Mouse (Mus musculus) CH12.LX (cell line): ENCODE measurements around the gene Gna12.

ENCODE experiments used
- CTCF ChIP-seq, 2 experiments: IDR thresholded peaks in 1 of 2; conservative IDR thresholded peaks in 1 of 2; 2 replicates each; pipeline ENCODE4 v1.5.1; 2011 to 2012; ENCODE audit warnings: low read depth in 2 of 2, low read length in 2 of 2, improper control_type of control experiment in 1 of 2, inconsistent platforms in 1 of 2, mild to moderate bottlenecking in 1 of 2, moderate library complexity in 1 of 2
- E2F4 ChIP-seq: IDR thresholded peaks from 2 replicates; pipeline ENCODE4 v1.6.1; 2011; ENCODE audit warnings: low read depth, low read length, improper control_type of control experiment; ENCODE audit not compliant: insufficient replicate concordance
- KAT2A ChIP-seq: IDR thresholded peaks from 2 replicates; pipeline ENCODE4 v1.6.1; 2012; ENCODE audit warnings: low read length, improper control_type of control experiment, inconsistent platforms; ENCODE audit not compliant: insufficient replicate concordance
- MEF2A ChIP-seq: IDR thresholded peaks from 2 replicates; pipeline ENCODE4 v1.6.1; 2014; ENCODE audit warnings: low read depth, mild to moderate bottlenecking, inconsistent platforms, low read length, improper control_type of control experiment, borderline replicate concordance
- POLR2A ChIP-seq: IDR thresholded peaks from 2 replicates; pipeline ENCODE4 v1.6.1; 2011; ENCODE audit warnings: low read depth, mild to moderate bottlenecking, improper control_type of control experiment, low read length
- UBTF ChIP-seq: IDR thresholded peaks from 2 replicates; pipeline ENCODE4 v1.6.1; 2012; ENCODE audit warnings: low read depth, mild to moderate bottlenecking, inconsistent platforms, low read length, improper control_type of control experiment, moderate library complexity

GRCm38 (mm10) chr5:140741877-140742276 is 88.4 kb downstream of the Gna12 start:
- TF ChIP-seq KAT2A (no peak), E2F4 (no peak), UBTF (no peak), CTCF (conservative IDR thresholded peaks at IDR 0.05 in 1 of 2, IDR thresholded peaks at IDR 0.05 in 1 of 2; ENCODE audit: low read depth in 2 of 2, low read length in 2 of 2) (peak; percentile 51 to 70), MEF2A (no peak), POLR2A (no peak)
